Mouse (Mus musculus): ENCODE measurements around the gene Chgb. TPM values are rescaled to one million over a fixed set of nuclear protein-coding genes. Genes with fewer than 3 reads are reported as not detected.
A peak's percentile ranks its signal among the peaks of the same experiment; 100 is the strongest.

Chgb gene
- polyA plus RNA-seq, 1 experiment = 8.5 TPM

GRCm38 (mm10) chr2:132815608-132816314 is 34.7 kb downstream of the Chgb start, which contains the start of the genes Trmt6 and Mcm8:
Trmt6 (minus strand) TSS chr2:132816055.
Mcm8 (plus strand) TSS chr2:132816141.
- DNase-seq (ENCODE audit: low read depth, low spot score) = peak; percentile 96

DNA sequence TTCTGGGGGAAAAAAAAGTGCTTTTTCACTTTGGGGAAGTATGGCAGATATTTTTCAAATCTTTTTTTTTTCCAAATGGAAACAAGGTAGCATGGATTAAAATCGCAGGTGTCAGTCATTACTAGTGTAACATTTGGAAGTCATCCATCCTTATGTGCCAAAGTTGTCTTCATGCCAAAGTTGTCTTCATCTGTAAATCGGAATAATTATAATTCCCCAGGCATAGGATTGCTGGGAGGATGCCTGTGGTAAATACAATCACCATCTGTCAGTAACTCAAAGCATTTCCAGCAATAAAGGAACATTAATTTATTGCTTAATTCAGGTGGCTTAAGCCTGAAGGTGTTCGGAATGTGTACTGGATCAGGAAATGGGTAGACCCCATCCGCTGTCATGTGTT is 60.0 kb downstream of the Chgb start:
- 88% methylated on average over 4 of the region's 4 CpGs for WGBS
- DNase-seq (ENCODE audit: low read depth, low spot score) = no peak

More at GRCm38 (mm10) chr2:132815608-132816314, 34.7 kb downstream of the Chgb start, which contains the start of the genes Trmt6 and Mcm8:
- under 1% methylated on average over 59 of the region's 59 CpGs for WGBS

Other genes starting within 250 kb of the Chgb start
- gene Gpcpd1, start 193.5 kb upstream of the Chgb start, polyA plus RNA-seq (2012; rRNA removed) = 6.7 and 8.4 TPM in 2 replicates
- gene Shld1, start 94.3 kb upstream of the Chgb start, polyA plus RNA-seq (2012; rRNA removed) = 12.6 and 13.2 TPM in 2 replicates
- 4.4 and 4.6 TPM in 2 replicates for gene Trmt6, start 34.8 kb downstream of the Chgb start, polyA plus RNA-seq (2012; rRNA removed)
- 1.5 TPM in 2 replicates for gene Mcm8, start 34.9 kb downstream of the Chgb start, polyA plus RNA-seq (2012; rRNA removed)
- gene Crls1, start 65.4 kb downstream of the Chgb start, polyA plus RNA-seq (2012; rRNA removed) = 24.9 and 29.7 TPM in 2 replicates
- gene Lrrn4, start 99.6 kb downstream of the Chgb start, polyA plus RNA-seq (2012; rRNA removed) = 1.6 and 2.3 TPM in 2 replicates
- gene Fermt1, start 164.6 kb downstream of the Chgb start, polyA plus RNA-seq (2012; rRNA removed) = 15.7 and 25.2 TPM in 2 replicates

Data from large intestine, adult 2 months (tissue).